Mouse (Mus musculus) monocyte, adult 5-6 weeks (primary cell): ENCODE results near the gene Arid4a. TPM values are rescaled to one million over a fixed set of nuclear protein-coding genes. Genes with fewer than 3 reads are reported as not detected.
A peak's percentile ranks its signal among the peaks of the same experiment; 100 is the strongest.

Experiments
- ATAC-seq: fragments of 153-309, 156-312 bp; replicated peaks from 2 replicates; pipeline ENCODE4 v1.8.0; 2017; ENCODE audit warnings: mild to moderate bottlenecking; ENCODE audit not compliant: low TSS enrichment, insufficient number of reproducible peaks, severe bottlenecking, poor library complexity, low FRiP score
- total RNA-seq: library from RNA; stranded (forward); fragments of 200-1000, 200-491, 200-594 nt; gene quantifications from 3 replicates; pipeline ENCODE4 v1.2.3, GENCODE M21; 2017

Gene Arid4a
- total RNA-seq, 1 experiment from 2014 or later = 91.2 TPM

GRCm38 (mm10) chr12:71122731-71123130 is 106.9 kb downstream of the Arid4a start:
- no peak for ATAC-seq

- no peak for ATAC-seq
Observed at GRCm38 (mm10) chr12:71123286-71123685, 107.5 kb downstream of the Arid4a start.

GRCm38 (mm10) chr12:71135581-71135980 is 119.8 kb downstream of the Arid4a start:
- no peak for ATAC-seq

GRCm38 (mm10) chr12:71136130-71136973 is 120.6 kb downstream of the Arid4a start, which contains the start of the genes Timm9 and 2700049A03Rik:
TSS of gene Timm9 (minus strand) at chr12:71136684.
TSS of gene 2700049A03Rik (plus strand) at chr12:71136848.
- ATAC-seq = peak; percentile 75

- ATAC-seq = peak; percentile 63
Observed at GRCm38 (mm10) chr12:71136974-71137491, 121.2 kb downstream of the Arid4a start.

GRCm38 (mm10) chr12:71137686-71138085 is 121.9 kb downstream of the Arid4a start:
- ATAC-seq = no peak

GRCm38 (mm10) chr12:71139258-71139828 is 123.6 kb downstream of the Arid4a start:
- no peak for ATAC-seq

GRCm38 (mm10) chr12:71141189-71141588 is 125.4 kb downstream of the Arid4a start:
- no peak for ATAC-seq

GRCm38 (mm10) chr12:71147641-71148040 is 131.9 kb downstream of the Arid4a start:
- ATAC-seq = no peak

Other genes starting within 250 kb of the Arid4a start
- 1.8 to 6.5 TPM (median 5.8 TPM) in 3 replicates for gene Frmd6, start 190.5 kb upstream of the Arid4a start, total RNA-seq
- gene Actr10, start 78.1 kb upstream of the Arid4a start, total RNA-seq = 46.0 to 74.1 TPM (median 73.9 TPM) in 3 replicates
- gene Psma3, start 41.4 kb upstream of the Arid4a start, total RNA-seq = 262 to 390 TPM (median 305 TPM) in 3 replicates
- gene Tomm20l, start 95.4 kb downstream of the Arid4a start, total RNA-seq = not detected in 3 replicates
- gene Timm9, start 120.7 kb downstream of the Arid4a start, total RNA-seq = 8.5 to 17.6 TPM (median 9.9 TPM) in 3 replicates
- 4.9 to 12.1 TPM (median 5.4 TPM) in 3 replicates for gene 2700049A03Rik, start 120.9 kb downstream of the Arid4a start, total RNA-seq